Mouse (Mus musculus): ENCODE measurements at regions not wholly inside any gene's neighbourhood (a gene's known extent, or its start where the extent isn't known, plus 50 kb on each side); places are given as distances from the start of the nearest gene placed in this dataset.

GRCm38 (mm10) chr11:23168546-23169218 lies 87.2 kb upstream of the Xpo1 start:
- H3K27ac ChIP-seq (ENCODE audit: low read length): no peak overlapping the region
- WGBS: 76% methylated on average over 12 of the region's 12 CpGs
- no peak overlapping the region for H3K4me3 ChIP-seq (ENCODE audit: low read length)
- no peaks in the 10 kb centered on the region for H3K36me3 ChIP-seq (ENCODE audit: control insufficient read depth, insufficient read depth, low read length)
- no peak overlapping the region for H3K4me2 ChIP-seq (ENCODE audit: low read depth, low read length)
- no peaks in the 10 kb centered on the region for H3K4me1 ChIP-seq (replicated peaks; ENCODE audit: control insufficient read depth, insufficient read depth, low read length)
- no peak for ATAC-seq (ENCODE audit: low read depth)
- no peaks in the 10 kb centered on the region for H3K9me3 ChIP-seq (ENCODE audit: control insufficient read depth, low read length)
- H3K27me3 ChIP-seq (ENCODE audit: control insufficient read depth, insufficient read depth, low read depth, low read length): no peaks in the 10 kb centered on the region
- H3K9ac ChIP-seq (ENCODE audit: low read length): no peak overlapping the region

GRCm38 (mm10) chr11:23169742-23170428 lies 86.0 kb upstream of the Xpo1 start:
- Histone ChIP-seq H3K27ac (ENCODE audit: low read length) (no peak overlapping the region), H3K36me3 (ENCODE audit: control insufficient read depth, insufficient read depth, low read length) (no peaks in the 10 kb centered on the region), H3K4me2 (ENCODE audit: low read depth, low read length) (no peak overlapping the region), H3K4me1 (replicated peaks; ENCODE audit: control insufficient read depth, insufficient read depth, low read length) (no peaks in the 10 kb centered on the region), H3K9me3 (ENCODE audit: control insufficient read depth, low read length) (no peaks in the 10 kb centered on the region), H3K4me3 (ENCODE audit: low read length) (no peak overlapping the region), H3K9ac (ENCODE audit: low read length) (no peak overlapping the region), H3K27me3 (ENCODE audit: control insufficient read depth, insufficient read depth, low read depth, low read length) (no peaks in the 10 kb centered on the region)
- no peak for ATAC-seq (ENCODE audit: low read depth)
- 25% methylated on average over 3 of the region's 3 CpGs for WGBS

- Histone ChIP-seq H3K4me2 (ENCODE audit: low read depth, low read length) (no peak overlapping the region), H3K9ac (ENCODE audit: low read length) (no peak overlapping the region), H3K4me1 (replicated peaks; ENCODE audit: control insufficient read depth, insufficient read depth, low read length) (no peaks in the 10 kb centered on the region), H3K9me3 (ENCODE audit: control insufficient read depth, low read length) (no peaks in the 10 kb centered on the region), H3K4me3 (ENCODE audit: low read length) (no peak overlapping the region), H3K27me3 (ENCODE audit: control insufficient read depth, insufficient read depth, low read depth, low read length) (no peaks in the 10 kb centered on the region), H3K27ac (ENCODE audit: low read length) (no peak overlapping the region), H3K36me3 (ENCODE audit: control insufficient read depth, insufficient read depth, low read length) (no peaks in the 10 kb centered on the region)
- no peak for ATAC-seq (ENCODE audit: low read depth)
- 51% methylated on average over 2 of the region's 2 CpGs for WGBS
These were observed 85.0 kb upstream of the Xpo1 start for GRCm38 (mm10) chr11:23170813-23171212.

- Histone ChIP-seq H3K9me3 (ENCODE audit: control insufficient read depth, low read length) (no peaks in the 10 kb centered on the region), H3K27me3 (ENCODE audit: control insufficient read depth, insufficient read depth, low read depth, low read length) (no peaks in the 10 kb centered on the region), H3K4me3 (ENCODE audit: low read length) (no peak overlapping the region), H3K36me3 (ENCODE audit: control insufficient read depth, insufficient read depth, low read length) (no peaks in the 10 kb centered on the region), H3K27ac (ENCODE audit: low read length) (no peak overlapping the region), H3K4me2 (ENCODE audit: low read depth, low read length) (no peak overlapping the region), H3K9ac (ENCODE audit: low read length) (no peak overlapping the region), H3K4me1 (replicated peaks; ENCODE audit: control insufficient read depth, insufficient read depth, low read length) (no peaks in the 10 kb centered on the region)
- ATAC-seq (ENCODE audit: low read depth): no peak
- WGBS: 79% methylated on average over 1 of the region's 1 CpGs
These were observed 84.1 kb upstream of the Xpo1 start for GRCm38 (mm10) chr11:23171760-23172159.

DNA sequence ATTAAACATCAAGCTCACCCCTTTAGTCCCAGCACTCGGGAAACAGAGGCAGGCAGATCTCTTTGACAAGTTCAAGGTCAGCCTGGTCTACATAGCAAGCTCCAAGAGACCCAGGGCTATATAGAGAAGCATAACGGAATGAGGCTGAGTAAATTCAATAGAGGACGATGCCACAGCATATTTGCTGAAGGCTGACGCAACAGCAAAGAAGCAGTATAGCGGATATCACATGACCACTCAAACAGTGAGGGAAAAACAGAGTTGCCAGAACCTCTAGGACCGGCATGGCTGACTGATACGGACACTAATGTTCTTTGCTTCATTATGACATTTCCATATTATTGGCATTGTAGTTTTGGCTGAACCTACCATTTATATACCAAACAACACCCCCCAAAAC lies 74.2 kb upstream of the Xpo1 start:
- no peaks in the 10 kb centered on the region for H3K4me1 ChIP-seq (replicated peaks; ENCODE audit: control insufficient read depth, insufficient read depth, low read length)
- no peaks in the 10 kb centered on the region for H3K27me3 ChIP-seq (ENCODE audit: control insufficient read depth, insufficient read depth, low read depth, low read length)
- H3K4me2 ChIP-seq (ENCODE audit: low read depth, low read length): no peak overlapping the region
- H3K36me3 ChIP-seq (ENCODE audit: control insufficient read depth, insufficient read depth, low read length): no peaks in the 10 kb centered on the region
- no peak for ATAC-seq (ENCODE audit: low read depth)
- no peak overlapping the region for H3K4me3 ChIP-seq (ENCODE audit: low read length)
- H3K9me3 ChIP-seq (ENCODE audit: control insufficient read depth, low read length): peaks cover 6% of the 10 kb centered on the region
- H3K9ac ChIP-seq (ENCODE audit: low read length): no peak overlapping the region
- H3K27ac ChIP-seq (ENCODE audit: low read length): no peak overlapping the region
- WGBS: 80% methylated on average over 7 of the region's 7 CpGs

GRCm38 (mm10) chr11:23185211-23185610 lies 70.6 kb upstream of the Xpo1 start:
- H3K9me3 ChIP-seq (ENCODE audit: control insufficient read depth, low read length): peaks cover 6% of the 10 kb centered on the region
- no peak for ATAC-seq (ENCODE audit: low read depth)
- no peak overlapping the region for H3K4me2 ChIP-seq (ENCODE audit: low read depth, low read length)
- H3K27ac ChIP-seq (ENCODE audit: low read length): no peak overlapping the region
- no peaks in the 10 kb centered on the region for H3K27me3 ChIP-seq (ENCODE audit: control insufficient read depth, insufficient read depth, low read depth, low read length)
- WGBS: 90% methylated on average over 2 of the region's 2 CpGs
- H3K36me3 ChIP-seq (ENCODE audit: control insufficient read depth, insufficient read depth, low read length): no peaks in the 10 kb centered on the region
- no peak overlapping the region for H3K4me3 ChIP-seq (ENCODE audit: low read length)
- H3K4me1 ChIP-seq (replicated peaks; ENCODE audit: control insufficient read depth, insufficient read depth, low read length): no peaks in the 10 kb centered on the region
- H3K9ac ChIP-seq (ENCODE audit: low read length): no peak overlapping the region

GRCm38 (mm10) chr11:23201701-23202449 lies 54.0 kb upstream of the Xpo1 start:
- 86% methylated on average over 9 of the region's 9 CpGs for WGBS

GRCm38 (mm10) chr11:23203566-23203965 lies 52.3 kb upstream of the Xpo1 start:
- no peak overlapping the region for H3K4me3 ChIP-seq (ENCODE audit: low read length)
- no peak overlapping the region for H3K9ac ChIP-seq (ENCODE audit: low read length)
- no peaks in the 10 kb centered on the region for H3K36me3 ChIP-seq (ENCODE audit: control insufficient read depth, insufficient read depth, low read length)
- ATAC-seq (ENCODE audit: low read depth): no peak
- no peaks in the 10 kb centered on the region for H3K4me1 ChIP-seq (replicated peaks; ENCODE audit: control insufficient read depth, insufficient read depth, low read length)
- no peak overlapping the region for H3K4me2 ChIP-seq (ENCODE audit: low read depth, low read length)
- H3K9me3 ChIP-seq (ENCODE audit: control insufficient read depth, low read length): no peaks in the 10 kb centered on the region
- no peak overlapping the region for H3K27ac ChIP-seq (ENCODE audit: low read length)
- WGBS: 86% methylated on average over 14 of the region's 14 CpGs
- H3K27me3 ChIP-seq (ENCODE audit: control insufficient read depth, insufficient read depth, low read depth, low read length): no peaks in the 10 kb centered on the region

More at GRCm38 (mm10) chr11:23201701-23202449, 54.0 kb upstream of the Xpo1 start:
- H3K4me3 ChIP-seq (ENCODE audit: low read length): no peak overlapping the region
- no peaks in the 10 kb centered on the region for H3K27me3 ChIP-seq (ENCODE audit: control insufficient read depth, insufficient read depth, low read depth, low read length)
- H3K9me3 ChIP-seq (ENCODE audit: control insufficient read depth, low read length): no peaks in the 10 kb centered on the region
- H3K36me3 ChIP-seq (ENCODE audit: control insufficient read depth, insufficient read depth, low read length): no peaks in the 10 kb centered on the region
- no peak overlapping the region for H3K27ac ChIP-seq (ENCODE audit: low read length)
- H3K9ac ChIP-seq (ENCODE audit: low read length): no peak overlapping the region
- no peaks in the 10 kb centered on the region for H3K4me1 ChIP-seq (replicated peaks; ENCODE audit: control insufficient read depth, insufficient read depth, low read length)
- ATAC-seq (ENCODE audit: low read depth): no peak
- H3K4me2 ChIP-seq (ENCODE audit: low read depth, low read length): no peak overlapping the region

GRCm38 (mm10) chr11:23204041-23204440 lies 51.8 kb upstream of the Xpo1 start:
- no peak overlapping the region for H3K4me2 ChIP-seq (ENCODE audit: low read depth, low read length)

More at GRCm38 (mm10) chr11:23204041-23204440, 51.8 kb upstream of the Xpo1 start:
- no peak overlapping the region for H3K27ac ChIP-seq (ENCODE audit: low read length)
- H3K4me3 ChIP-seq (ENCODE audit: low read length): no peak overlapping the region
- H3K36me3 ChIP-seq (ENCODE audit: control insufficient read depth, insufficient read depth, low read length): no peaks in the 10 kb centered on the region
- 58% methylated on average over 12 of the region's 12 CpGs for WGBS
- no peaks in the 10 kb centered on the region for H3K9me3 ChIP-seq (ENCODE audit: control insufficient read depth, low read length)
- ATAC-seq (ENCODE audit: low read depth): no peak
- no peaks in the 10 kb centered on the region for H3K27me3 ChIP-seq (ENCODE audit: control insufficient read depth, insufficient read depth, low read depth, low read length)
- no peaks in the 10 kb centered on the region for H3K4me1 ChIP-seq (replicated peaks; ENCODE audit: control insufficient read depth, insufficient read depth, low read length)
- H3K9ac ChIP-seq (ENCODE audit: low read length): no peak overlapping the region

All from lung, embryonic 16.5 days (tissue).